Mouse (Mus musculus): ENCODE measurements around the gene Tgfbr3. TPM values are rescaled to one million over a fixed set of nuclear protein-coding genes. Genes with fewer than 3 reads are reported as not detected.

Tgfbr3 gene
- 10 to 100 TPM; 10.8 to 11.3 TPM for total RNA-seq (2021)
- long read RNA-seq, experiment 1, full-length matches to known transcripts, result 6 of 13 reads
- long read RNA-seq, experiment 1, partial matches to known transcripts, result 4 of 13 reads
- long read RNA-seq, experiment 1, other reads (novel, unspliced or antisense), result 3 of 13 reads
- long read RNA-seq, experiment 2, full-length matches to known transcripts, result 10 of 11 reads
- long read RNA-seq, experiment 2, partial matches to known transcripts, result 0 of 11 reads
- long read RNA-seq, experiment 2, other reads (novel, unspliced or antisense), result 1 of 11 reads

GRCm38 (mm10) chr5:107289234-107289764 lies at the start of gene Tgfbr3:
Tgfbr3 (minus strand) TSS chr5:107289629.
- peak; percentile 57 for TF ChIP-seq CTCF (IDR thresholded peaks at IDR 0.05)
- H3K27ac ChIP-seq, result peak within 1 kb of the TSS; percentile 66
- intact Hi-C loops (cut with DNase I), result loop anchor here (2.0 to 10.0 kb wide), 2 partner anchors 120 to 294 kb away; no protein-coding TSS in a partner anchor
- DNase-seq (ENCODE audit: extremely low spot score in 1 of 2, low spot score in 2 of 2), result peak; percentile 73 to 80
- peak within 1 kb of the TSS; percentile 89 for H3K4me3 ChIP-seq

GRCm38 (mm10) chr5:107330916-107331421 lies 41.5 kb upstream of the Tgfbr3 start, which contains the start of gene Brdt:
Brdt (plus strand) TSS chr5:107331159.
- TF ChIP-seq CTCF (IDR thresholded peaks at IDR 0.05), result no peak
- intact Hi-C loops (cut with DNase I), result no loop called here
- Histone ChIP-seq H3K27ac (no peak within 1 kb of the TSS), H3K4me3 (no peak within 1 kb of the TSS)
- no peak for DNase-seq (ENCODE audit: extremely low spot score in 1 of 2, low spot score in 2 of 2)

GRCm38 (mm10) chr5:107320703-107321102 lies 31.3 kb upstream of the Tgfbr3 start:
- DNase-seq (ENCODE audit: extremely low spot score in 1 of 2, low spot score in 2 of 2), result no peak
- intact Hi-C loops (cut with DNase I), result loop anchor here (1.0 to 2.0 kb wide), 2 partner anchors 330 to 460 kb away; no protein-coding TSS in a partner anchor
- peak; percentile 80 for TF ChIP-seq CTCF (IDR thresholded peaks at IDR 0.05)
- no peak overlapping the region for H3K27ac ChIP-seq
- no peak overlapping the region for H3K4me3 ChIP-seq

GRCm38 (mm10) chr5:107317141-107317540 lies 27.7 kb upstream of the Tgfbr3 start:
- H3K27ac ChIP-seq, result no peak overlapping the region
- H3K4me3 ChIP-seq, result no peak overlapping the region
- no peak for DNase-seq (ENCODE audit: extremely low spot score in 1 of 2, low spot score in 2 of 2)
- intact Hi-C loops (cut with DNase I), result no loop called here
- no peak for TF ChIP-seq CTCF (IDR thresholded peaks at IDR 0.05)

GRCm38 (mm10) chr5:107307432-107307831 lies 18.0 kb upstream of the Tgfbr3 start:
- intact Hi-C loops (cut with DNase I), result no loop called here
- no peak overlapping the region for H3K4me3 ChIP-seq
- no peak for TF ChIP-seq CTCF (IDR thresholded peaks at IDR 0.05)
- H3K27ac ChIP-seq, result no peak overlapping the region
- no peak for DNase-seq (ENCODE audit: extremely low spot score in 1 of 2, low spot score in 2 of 2)

- intact Hi-C loops (cut with DNase I), result no loop called here
- DNase-seq (ENCODE audit: extremely low spot score in 1 of 2, low spot score in 2 of 2), result no peak
- TF ChIP-seq CTCF (IDR thresholded peaks at IDR 0.05), result no peak
- H3K27ac ChIP-seq, result no peak overlapping the region
- H3K4me3 ChIP-seq, result no peak overlapping the region
These were observed 14.8 kb upstream of the Tgfbr3 start for GRCm38 (mm10) chr5:107304117-107304825.

GRCm38 (mm10) chr5:107303350-107303861 lies 14.0 kb upstream of the Tgfbr3 start:
- no peak for TF ChIP-seq CTCF (IDR thresholded peaks at IDR 0.05)
- intact Hi-C loops (cut with DNase I), result no loop called here

GRCm38 (mm10) chr5:107298854-107299253 lies 9.4 kb upstream of the Tgfbr3 start:
- Histone ChIP-seq H3K4me3 (no peak overlapping the region), H3K27ac (no peak overlapping the region)
- intact Hi-C loops (cut with DNase I), result no loop called here
- no peak for DNase-seq (ENCODE audit: extremely low spot score in 1 of 2, low spot score in 2 of 2)
- no peak for TF ChIP-seq CTCF (IDR thresholded peaks at IDR 0.05)

More at GRCm38 (mm10) chr5:107303350-107303861, 14.0 kb upstream of the Tgfbr3 start:
- H3K4me3 ChIP-seq, result no peak overlapping the region
- DNase-seq (ENCODE audit: extremely low spot score in 1 of 2, low spot score in 2 of 2), result no peak
- no peak overlapping the region for H3K27ac ChIP-seq

- H3K27ac ChIP-seq, result no peak overlapping the region
- intact Hi-C loops (cut with DNase I), result no loop called here
These were observed 7.3 kb upstream of the Tgfbr3 start for GRCm38 (mm10) chr5:107296512-107297322.

GRCm38 (mm10) chr5:107295817-107296511 lies 6.5 kb upstream of the Tgfbr3 start:
- Histone ChIP-seq H3K27ac (no peak overlapping the region), H3K4me3 (no peak overlapping the region)
- intact Hi-C loops (cut with DNase I), result no loop called here
- DNase-seq (ENCODE audit: extremely low spot score in 1 of 2, low spot score in 2 of 2), result no peak
- TF ChIP-seq CTCF (IDR thresholded peaks at IDR 0.05), result no peak

More at GRCm38 (mm10) chr5:107296512-107297322, 7.3 kb upstream of the Tgfbr3 start:
- no peak overlapping the region for H3K4me3 ChIP-seq
- no peak for TF ChIP-seq CTCF (IDR thresholded peaks at IDR 0.05)
- DNase-seq (ENCODE audit: extremely low spot score in 1 of 2, low spot score in 2 of 2), result no peak

All from left cerebral cortex, adult 2 months (tissue).